Comparison of ENCODE assay signal across 8 mouse cellular contexts in genomic region chr1:21014463-21014862, GRCm38 (mm10).
DNase-seq lines count a peak whose midpoint lies in the region; ATAC-seq lines count a peak whose summit lies in the region.

No protein-coding gene starts in this region.

- no peaks in the 10 kb centered on the region for H3K27me3 ChIP-seq in kidney, embryonic 15.5 days
- H3K27me3 ChIP-seq in hindbrain, embryonic 12.5 days = no peaks in the 10 kb centered on the region

- H3K4me1 ChIP-seq in kidney, embryonic 15.5 days = 0 out of 2 replicates have a peak, but pooled peaks cover 8% of the 10 kb centered on the region
- H3K4me1 ChIP-seq in hindbrain, embryonic 12.5 days = peaks cover 3% of the 10 kb centered on the region; the same call in 1 of the 2 replicates

- H3K27ac ChIP-seq in kidney, embryonic 15.5 days = 0 out of 2 replicates have a peak overlapping the region, but pooled peaks have one; percentile 27
- H3K27ac ChIP-seq in hindbrain, embryonic 12.5 days = no peak overlapping the region

- DNase-seq in 3T3-L1 (ENCODE audit: low read depth, low spot score) (peak; percentile 98), R1 (ENCODE audit: low read depth, low spot score) (peak; percentile 21)
- DNase-seq in gastrocnemius, postnatal 4 days (ENCODE audit: low spot score in 2 of 2) = peak; percentile 43 to 70
- DNase-seq in monocyte, adult 2 months (ENCODE audit: low read depth in 1 of 2, low spot score in 2 of 2) = peak; percentile 39 to 43
- no peak for DNase-seq in retina, postnatal 1 day
- no peak for DNase-seq in T-cell, adult 2 months (ENCODE audit: low spot score)

- no peak overlapping the region for H3K9ac ChIP-seq in kidney, embryonic 15.5 days
- no peak overlapping the region for H3K9ac ChIP-seq in hindbrain, embryonic 12.5 days

- WGBS in kidney, embryonic 15.5 days = 60% methylated on average over 8 of the region's 8 CpGs
- 72% methylated on average over 8 of the region's 8 CpGs for WGBS in hindbrain, embryonic 12.5 days

- peak; percentile 85 for ATAC-seq in kidney, embryonic 15.5 days (replicated peaks; ENCODE audit: low FRiP score)
- ATAC-seq in hindbrain, embryonic 12.5 days (ENCODE audit: low FRiP score) = no peak

- no peaks in the 10 kb centered on the region for H3K9me3 ChIP-seq in kidney, embryonic 15.5 days (replicated peaks)
- no peaks in the 10 kb centered on the region for H3K9me3 ChIP-seq in hindbrain, embryonic 12.5 days (replicated peaks)

- H3K4me2 ChIP-seq in kidney, embryonic 15.5 days = no peak overlapping the region
- no peak overlapping the region for H3K4me2 ChIP-seq in hindbrain, embryonic 12.5 days (replicated peaks)

- no peak overlapping the region for H3K4me3 ChIP-seq in kidney, embryonic 15.5 days (replicated peaks)
- H3K4me3 ChIP-seq in hindbrain, embryonic 12.5 days = no peak overlapping the region

- H3K36me3 ChIP-seq in kidney, embryonic 15.5 days = peaks cover 20% of the 10 kb centered on the region
- H3K36me3 ChIP-seq in hindbrain, embryonic 12.5 days = peaks cover 7% of the 10 kb centered on the region; the same call in 1 of the 2 replicates

Comparison
In these comparisons a context has a peak if more than half of its experiments do, and no peak if none do; other contexts are left out.
1. DNase-seq: peak in 3T3-L1 (single experiment), R1 (single experiment), gastrocnemius, postnatal 4 days (2 of 2) and monocyte, adult 2 months (2 of 2); none in retina, postnatal 1 day (single experiment) and T-cell, adult 2 months (single experiment).